Mouse (Mus musculus) cerebellum, postnatal 36 days (tissue): ENCODE results near the gene Tbx15.

ENCODE experiments used
- DNase-seq, 2 experiments: peaks; one replicate each; pipeline ENCODE4 v3.0.0; 2021 to 2022; ENCODE audit warnings: mixed read lengths in 2 of 2

The Tbx15 gene

DNA sequence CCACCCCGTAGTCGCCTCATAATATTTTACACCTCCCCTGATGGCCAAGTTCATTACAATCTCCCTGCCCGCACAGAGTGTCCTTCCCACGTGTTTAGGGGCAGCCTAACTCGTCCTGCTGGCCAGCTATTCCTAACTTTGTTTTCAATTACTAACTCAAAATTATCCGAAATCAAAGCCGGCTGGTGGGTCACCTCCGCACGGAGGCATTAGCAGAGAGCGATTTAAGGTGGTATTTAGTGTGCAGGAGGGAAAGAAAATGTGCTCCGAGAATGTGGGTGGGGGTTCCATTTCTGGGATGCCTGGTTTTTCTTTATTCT is 9.3 kb downstream of the Tbx15 start:
- DNase-seq: no peak

DNA sequence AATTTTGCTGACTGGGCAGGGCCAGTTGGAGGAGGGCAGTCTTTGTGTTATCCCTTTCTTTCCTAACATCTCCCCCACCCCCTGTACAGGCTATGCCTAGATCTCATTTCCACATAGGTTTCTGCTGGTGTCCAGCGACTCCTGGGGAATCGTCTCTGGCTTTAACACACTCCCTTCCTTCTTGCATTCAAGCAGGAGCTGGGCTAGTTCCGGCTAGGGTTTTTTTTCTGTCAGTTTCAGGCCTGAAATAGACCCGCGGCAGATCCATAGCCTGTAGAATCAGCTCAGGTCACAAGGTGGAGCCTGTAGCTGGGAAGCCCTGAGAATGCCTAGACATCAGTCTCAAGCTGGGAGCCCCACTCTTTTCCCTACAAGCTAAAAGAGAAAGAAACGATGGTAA is 9.7 kb downstream of the Tbx15 start:
- DNase-seq: no peak

DNA sequence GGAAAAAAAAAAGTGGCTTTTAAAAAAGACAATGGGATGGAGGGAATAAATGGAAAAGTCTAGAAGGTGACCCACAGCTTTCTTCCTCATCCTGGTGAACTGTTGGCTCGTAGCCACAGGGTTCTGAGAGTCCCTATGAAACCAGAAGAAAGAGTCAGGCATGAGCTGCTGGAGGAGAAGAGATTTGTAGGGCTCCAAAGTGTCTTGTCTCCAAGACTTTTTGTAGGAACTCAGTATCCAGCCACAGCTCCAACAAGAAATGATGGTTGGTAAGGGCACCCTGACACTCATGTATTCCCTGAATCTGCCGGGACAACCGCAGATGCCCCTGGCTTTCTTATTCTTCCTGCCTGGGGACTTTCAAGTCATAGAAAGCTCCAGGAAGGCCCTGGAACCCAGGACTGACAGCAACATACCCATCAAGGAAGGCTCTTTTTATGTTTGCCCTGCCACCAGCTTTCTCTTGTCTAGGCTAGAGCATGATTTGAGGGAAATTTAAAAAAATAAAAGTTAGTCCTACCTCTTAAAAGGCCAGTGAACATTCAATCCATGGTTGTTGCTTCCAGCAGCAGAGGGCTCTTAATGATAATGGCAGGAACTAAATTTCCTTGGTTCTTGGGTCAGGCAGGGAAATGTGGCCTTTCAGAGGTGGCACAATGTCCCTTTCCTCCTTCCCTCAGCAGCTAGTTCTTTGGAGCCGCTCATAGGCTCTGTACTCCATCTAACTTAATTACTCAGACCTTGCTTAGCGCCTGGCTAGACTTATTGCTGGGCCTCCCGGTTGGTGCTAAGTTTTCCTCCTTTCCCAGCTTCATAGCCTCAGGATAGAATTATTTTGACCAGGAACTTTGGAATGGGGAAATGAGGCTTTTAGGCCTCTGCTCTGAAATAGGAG is 11.3 kb downstream of the Tbx15 start:
- DNase-seq: no peak

DNA sequence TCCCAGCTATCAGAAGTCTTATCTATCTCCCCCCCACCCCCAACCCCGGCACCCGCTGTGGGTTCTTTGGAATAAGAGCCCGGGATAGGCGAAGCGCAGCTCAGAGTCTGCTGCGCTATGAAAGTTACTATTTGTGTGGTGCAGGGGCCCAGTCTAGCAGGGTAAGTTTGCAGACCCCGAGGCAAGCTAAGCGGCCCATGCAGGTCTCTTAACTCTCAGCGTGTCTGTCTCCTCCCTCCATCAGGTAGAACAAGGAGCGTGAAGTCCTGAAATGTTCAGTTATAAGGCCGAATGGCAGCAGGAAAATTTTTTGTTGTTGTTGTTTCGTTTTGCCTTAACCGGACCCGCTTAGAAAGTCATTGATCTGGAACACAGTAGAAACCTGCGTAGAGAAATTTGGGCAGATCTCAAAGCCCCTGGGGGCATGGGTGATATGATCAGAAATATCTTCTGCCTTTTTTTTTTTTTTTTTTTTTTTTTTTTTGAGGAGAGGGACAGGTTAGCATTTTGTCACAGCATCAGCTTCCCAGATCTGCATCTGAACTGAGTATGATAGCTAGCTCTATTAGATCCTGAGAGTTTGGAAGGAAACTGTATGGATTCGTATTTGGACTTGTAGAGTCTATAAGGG is 12.4 kb downstream of the Tbx15 start:
- no peak for DNase-seq

DNA sequence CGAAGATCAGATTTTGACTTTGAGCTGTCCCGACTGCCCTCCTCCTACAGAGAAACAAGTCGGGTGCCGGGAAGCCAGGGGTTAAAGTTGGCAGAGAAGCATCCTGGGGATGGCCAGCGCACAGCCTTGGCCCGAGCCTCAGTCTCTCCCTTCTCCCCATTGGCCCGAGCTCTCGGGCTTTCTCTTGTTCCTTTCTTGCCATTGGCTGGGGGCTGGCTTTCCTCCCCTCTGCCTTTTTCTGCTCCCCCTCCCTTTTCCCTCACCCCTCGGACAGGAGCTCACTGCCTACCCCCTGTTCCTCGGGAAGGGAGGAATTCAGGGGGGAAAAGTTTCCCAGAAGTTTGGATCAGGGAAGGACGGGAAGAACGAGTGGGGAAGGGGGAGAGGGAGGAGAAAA is 12.9 kb downstream of the Tbx15 start:
- no peak for DNase-seq

DNA sequence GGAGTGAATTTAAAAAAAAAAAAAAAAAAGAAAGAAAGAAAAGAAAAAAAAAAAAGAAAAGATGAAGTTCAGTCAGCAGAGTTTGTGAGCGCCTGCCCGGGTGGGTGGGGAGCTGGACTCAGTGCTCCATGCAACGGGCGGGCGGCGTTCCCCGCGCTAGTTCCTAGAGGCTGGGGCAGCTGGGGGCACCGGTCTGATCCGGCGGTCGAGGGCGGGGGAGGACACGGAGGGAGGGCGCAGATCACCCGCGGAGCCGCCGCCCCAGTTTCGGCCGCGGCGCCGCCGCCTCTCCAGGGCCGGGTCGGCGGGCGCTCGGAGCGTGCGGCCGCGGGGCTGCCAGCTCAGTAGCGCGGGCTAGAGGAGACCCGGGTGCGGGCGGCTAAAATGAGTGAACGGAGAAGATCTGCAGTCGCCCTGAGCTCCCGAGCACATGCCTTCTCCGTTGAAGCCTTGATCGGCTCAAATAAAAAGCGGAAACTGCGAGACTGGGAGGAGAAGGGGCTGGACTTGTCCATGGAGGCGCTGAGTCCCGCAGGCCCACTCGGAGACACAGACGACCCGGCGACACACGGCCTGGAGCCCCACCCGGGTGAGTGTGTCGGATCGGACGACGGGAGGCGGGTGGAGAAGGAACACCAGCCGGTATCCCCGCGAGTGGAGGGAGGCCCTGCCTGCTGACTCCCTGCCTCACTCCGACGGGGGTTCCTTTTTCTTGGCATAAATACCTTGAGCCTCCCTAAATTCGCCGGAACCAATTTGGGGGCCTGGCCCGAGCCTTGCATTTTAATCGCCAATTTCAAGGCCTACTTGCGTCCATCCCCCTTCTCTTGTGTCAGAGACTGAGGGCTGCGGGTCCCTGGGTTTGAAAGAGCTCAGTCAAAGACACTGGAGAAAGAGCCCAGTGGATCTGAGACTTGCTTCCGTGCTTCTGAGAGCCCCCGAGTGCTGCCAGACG is 13.6 kb downstream of the Tbx15 start:
- no peak for DNase-seq

DNA sequence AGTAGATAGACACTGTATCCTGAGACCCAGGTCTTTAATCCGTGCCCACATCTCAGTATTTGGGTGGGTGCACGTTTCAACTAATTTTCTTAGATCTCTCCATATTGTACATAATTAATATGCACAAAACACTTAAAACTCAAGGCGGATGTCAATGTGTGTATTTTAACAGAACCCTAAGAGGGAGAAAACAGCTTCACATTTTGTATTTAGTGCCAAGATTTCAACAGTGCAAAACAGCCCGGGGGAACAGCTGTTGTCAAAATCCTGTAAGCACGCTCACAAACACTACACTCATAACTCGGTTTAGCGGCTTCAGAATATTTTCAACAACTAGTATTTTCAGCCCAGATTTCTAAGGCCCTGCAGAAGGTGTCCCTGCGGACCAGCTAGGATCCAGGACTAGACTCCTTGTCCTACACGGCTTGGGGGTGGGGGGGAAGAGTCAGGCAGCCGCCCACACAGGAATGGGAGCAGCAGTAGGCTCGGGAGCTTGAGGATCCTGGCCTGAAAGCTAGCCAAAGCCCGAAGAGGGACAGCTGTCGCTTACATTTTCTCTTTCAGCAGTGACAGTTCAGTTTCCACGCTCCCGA is 14.5 kb downstream of the Tbx15 start:
- no peak for DNase-seq

DNA sequence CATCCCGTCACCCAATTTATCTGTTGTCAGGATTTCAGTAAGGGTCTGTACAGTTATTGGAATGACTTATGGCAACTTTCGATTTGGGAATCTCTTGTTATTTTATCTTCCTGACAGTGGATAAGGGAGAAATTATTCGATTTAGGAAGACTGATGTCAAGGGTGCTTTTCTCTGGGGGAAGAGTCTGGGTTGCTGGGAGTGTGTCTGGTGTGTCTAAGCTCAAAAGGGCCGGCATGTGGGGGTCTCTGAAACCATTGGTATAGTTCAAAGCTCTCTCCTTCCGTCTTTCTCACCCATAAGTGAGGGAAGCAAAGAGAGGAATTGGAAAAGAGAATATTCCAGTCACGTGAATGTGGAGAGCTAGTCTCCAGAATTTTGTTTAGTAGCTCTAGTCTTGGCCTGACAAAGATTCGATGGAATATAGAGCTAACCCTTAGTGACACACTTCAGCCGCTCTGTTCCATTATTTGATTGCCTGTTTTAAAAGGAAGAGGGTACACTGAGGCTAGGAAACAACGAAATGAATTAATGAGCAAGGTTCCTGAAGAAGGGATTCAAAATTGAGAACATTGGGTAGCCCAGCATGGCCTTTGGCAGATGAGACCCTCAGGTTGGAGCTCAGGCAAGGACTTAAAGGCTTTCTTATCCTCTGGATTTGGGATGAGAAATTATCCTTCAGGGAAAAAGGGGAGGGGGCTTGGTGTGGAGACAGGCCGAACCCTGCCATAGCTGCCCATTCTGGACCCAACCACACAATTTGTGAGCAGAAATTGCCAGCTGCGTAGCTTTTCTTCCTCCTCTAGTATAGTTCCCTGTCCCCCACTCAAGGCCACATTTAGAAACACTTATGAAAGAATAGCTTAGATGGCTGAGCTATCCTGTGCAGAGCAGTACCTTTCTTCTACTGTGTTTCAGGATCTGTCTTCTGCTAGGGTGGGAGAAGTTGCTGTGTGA is 15.5 kb downstream of the Tbx15 start:
- no peak for DNase-seq

DNA sequence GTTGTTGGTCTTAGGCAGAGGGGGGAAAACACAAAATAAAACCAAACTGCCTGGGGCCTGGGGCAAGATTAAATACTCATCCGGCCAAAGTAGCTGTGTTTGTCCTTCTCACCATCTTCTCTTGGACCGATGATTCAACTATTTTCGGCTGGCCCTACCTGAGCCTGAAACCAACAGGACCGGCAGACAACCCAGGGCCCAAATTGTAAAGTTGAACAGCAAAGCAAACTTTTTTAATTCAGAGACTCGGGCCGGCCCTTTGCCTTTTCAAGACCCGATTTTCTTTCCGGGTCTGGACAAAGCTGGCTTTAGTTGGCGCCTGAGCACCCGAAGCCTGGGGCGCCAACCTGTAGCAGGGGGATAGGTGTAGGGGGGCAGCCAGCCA is 16.2 kb downstream of the Tbx15 start:
- DNase-seq: no peak

DNA sequence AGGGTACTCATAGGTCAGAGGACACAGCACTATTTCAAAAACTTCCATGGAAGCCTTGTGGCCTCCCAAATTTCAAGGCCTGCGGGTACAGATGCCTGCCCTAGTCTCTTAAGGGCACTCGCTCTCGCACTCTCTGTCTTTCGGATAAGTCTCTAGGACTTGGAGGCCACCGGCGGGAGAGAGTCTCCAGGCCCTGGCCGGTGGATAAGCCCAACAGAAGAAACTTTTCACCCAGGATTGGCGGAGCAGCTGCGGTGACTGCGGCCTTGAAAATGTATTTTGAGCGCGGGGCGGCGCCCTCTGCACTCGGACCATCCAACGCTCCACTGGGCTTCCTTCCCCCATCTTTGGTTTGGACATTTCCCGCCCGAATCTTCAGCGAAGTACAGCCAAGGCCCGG is 16.6 kb downstream of the Tbx15 start:
- no peak for DNase-seq

DNA sequence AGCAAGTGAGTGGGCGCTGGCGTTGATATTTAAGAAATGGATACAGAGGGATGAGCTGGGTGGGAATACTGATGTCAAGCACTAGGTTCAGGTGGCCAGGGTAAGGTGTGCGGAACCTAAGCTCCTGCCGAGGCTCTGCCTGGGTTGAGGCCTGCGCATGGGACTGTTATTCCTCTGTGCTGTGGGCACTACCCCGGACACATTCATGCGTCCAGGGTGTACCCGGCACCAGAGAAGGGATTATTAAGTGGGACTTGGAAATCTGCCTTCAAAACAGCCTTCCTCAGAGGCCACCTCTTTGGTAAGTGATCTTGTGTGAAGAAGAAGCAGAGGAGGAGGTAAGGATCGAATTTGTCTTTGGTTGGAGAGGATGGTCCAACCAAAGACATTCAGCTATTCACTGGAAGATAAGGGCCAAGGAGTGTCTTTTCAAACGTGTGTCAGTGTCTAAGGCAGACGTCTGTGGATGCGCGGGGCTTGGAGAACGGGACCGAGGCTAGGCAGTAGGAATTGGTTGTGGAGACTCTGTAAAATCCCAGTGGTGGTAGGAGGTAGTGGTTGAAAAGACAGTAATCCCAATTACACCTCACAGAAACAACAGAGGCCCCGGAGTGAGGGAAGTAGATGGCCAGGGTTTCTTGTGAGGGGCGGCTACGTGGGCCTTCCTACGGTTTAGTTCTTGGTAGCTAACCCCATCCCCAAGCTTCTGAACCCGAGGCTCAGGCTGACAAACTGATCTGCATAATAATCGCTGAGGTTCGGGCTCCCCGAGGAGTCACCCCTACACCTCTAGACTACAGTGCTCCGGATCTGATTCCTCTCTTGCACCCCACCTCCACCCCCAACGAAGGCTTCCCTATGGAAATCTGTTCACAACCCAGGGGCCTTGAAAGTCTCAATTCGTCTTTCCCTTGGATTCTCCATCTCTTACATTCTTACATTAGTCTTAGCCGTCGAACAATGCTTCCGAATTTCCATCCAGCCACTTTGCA is 17.7 kb downstream of the Tbx15 start:
- no peak for DNase-seq

DNA sequence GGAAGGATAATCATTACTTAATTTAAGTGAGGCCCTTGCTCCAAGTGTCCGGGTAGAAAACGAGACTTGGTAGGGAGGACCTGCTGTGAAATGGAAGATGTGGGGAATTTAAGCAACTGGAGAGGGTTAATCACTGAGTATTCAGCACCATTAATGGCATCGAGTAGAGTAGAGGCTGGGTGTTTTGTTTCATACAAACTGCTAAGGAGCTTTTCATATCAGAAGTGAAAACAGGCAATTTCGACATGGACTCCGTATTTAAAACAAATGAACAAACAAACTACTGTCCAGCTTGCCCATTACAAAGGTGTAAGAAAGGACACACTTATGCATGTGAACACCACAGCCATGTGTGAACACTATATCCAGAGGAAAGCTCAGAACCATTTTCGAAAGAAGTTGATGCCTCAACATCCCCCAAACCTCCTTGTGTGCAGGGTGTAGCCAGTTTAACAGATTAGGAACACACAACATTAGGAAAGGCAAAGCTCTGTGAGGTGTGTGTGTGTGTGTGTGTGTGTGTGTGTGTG is 19.6 kb downstream of the Tbx15 start:
- no peak for DNase-seq

DNA sequence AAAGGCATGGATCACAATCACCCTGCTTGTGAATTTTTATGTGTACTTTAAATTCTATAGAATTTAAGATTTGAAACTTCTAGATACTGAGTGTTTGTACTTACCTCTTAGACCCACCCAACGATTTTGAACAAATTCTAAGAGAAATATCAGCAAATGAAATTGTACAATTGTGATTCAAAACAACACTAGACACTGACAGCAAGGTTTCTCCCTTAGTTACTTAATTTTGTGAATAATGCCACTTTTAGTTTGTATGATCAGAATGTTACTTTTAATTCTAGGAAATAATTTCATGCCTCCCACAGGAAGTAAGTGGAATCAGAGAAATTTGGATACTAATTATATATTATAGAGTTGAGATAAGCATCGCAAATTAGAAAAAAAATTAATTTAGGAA is 20.2 kb downstream of the Tbx15 start:
- no peak for DNase-seq

DNA sequence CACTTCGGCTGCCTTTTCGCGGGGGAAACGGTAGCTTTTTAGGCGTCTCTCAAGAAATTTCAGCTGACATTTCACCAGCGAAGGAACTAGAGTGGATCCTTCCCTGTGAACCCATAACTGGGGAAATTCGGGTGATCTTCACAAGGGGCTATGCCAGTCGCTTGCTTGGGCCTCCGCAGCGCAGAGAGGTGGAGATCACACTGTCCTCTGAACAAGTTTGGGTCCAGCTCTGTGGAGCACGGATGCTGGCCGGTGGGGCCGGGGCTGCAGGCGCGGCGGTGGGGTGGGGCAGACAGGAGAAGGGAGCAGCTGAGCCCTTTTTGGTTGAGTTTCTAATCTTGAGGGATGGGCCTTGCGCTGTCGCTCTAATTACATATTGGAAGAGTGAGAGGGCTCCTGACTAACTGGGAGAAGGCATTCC is 21.2 kb downstream of the Tbx15 start:
- no peak for DNase-seq

DNA sequence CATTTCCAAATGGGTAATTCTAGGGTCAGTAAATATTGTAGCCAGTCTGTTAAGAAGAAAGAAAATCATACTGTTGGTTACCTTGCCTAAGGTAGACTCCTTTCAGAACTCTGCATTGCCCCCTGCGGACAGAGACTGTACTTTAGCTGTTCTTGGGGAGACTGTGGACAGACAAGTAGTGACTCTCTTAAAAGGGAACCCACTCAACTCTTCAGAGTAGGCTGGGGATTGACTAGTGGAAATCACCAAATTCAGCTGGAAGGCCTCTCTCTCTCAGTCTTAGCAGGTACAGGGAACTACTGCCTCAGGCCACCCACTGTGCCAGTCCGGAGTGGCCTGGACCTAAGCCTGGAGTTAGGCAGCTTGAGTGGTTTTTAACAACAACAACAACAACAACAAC is 21.8 kb downstream of the Tbx15 start:
- no peak for DNase-seq

DNA sequence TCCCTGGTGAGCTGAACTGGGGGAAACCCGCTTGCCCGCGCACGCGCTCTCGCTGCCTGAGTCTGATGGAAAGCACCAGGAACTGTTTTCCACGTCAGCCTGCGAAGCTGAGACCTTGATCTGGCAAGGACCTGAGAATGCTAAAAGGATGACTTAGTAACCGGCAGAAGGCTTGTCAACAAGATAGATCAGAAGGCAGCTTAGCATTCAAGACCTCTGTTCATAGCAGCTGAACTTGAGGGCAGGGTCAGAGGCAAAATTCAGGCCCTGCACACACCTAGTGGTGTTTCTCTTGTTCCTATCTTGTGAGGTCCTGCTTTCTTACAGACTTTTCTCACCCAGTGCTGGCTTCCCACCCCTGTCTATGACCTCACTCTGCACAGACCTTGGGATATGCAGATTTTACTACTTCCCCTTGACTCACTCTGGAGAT is 23.3 kb downstream of the Tbx15 start:
- no peak for DNase-seq

DNA sequence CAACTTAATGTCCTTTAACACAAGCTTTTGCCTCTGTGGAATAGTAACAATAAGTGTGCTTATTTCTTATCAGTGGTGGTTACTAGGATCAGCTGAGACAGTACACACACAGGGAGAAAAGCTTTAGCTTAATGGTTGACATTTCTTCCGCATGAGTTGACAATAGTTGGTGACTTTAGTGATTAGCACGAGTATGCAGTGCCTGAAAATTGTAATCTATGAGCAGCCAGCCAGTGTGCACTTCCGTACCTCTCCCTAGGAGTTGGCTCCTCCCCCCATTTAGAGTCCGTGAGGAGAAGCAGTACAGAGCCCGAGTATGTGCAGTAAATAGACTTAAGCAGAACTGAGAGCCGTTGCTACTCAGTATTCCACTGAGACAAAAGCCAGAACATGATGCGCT is 24.5 kb downstream of the Tbx15 start:
- no peak for DNase-seq

DNA sequence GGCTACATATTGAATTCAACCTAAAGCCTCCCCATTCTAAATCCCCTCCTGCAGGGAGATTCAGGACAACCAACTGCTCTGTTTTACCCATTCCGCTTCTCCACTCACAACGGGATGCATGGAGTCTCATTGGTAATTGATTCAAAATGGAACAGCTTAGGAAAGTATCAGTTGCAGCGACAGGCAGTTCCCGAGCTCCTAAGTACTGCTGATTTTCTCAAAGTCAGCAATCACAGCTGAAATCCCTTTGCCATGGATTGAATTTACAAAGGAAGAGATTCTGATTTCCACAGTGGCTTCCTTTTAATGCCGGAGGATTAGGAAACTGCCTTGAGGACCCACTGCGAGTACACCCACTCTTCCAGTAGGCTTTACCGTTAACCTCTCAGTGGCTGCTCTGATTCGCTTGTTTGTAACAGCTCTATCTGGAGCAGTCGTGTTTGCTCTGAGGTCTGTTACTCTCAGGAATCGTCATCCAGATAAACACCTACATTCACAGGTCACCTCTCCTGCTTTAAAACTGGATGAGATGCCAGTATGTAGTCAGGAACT is 26.6 kb downstream of the Tbx15 start:
- no peak for DNase-seq

DNA sequence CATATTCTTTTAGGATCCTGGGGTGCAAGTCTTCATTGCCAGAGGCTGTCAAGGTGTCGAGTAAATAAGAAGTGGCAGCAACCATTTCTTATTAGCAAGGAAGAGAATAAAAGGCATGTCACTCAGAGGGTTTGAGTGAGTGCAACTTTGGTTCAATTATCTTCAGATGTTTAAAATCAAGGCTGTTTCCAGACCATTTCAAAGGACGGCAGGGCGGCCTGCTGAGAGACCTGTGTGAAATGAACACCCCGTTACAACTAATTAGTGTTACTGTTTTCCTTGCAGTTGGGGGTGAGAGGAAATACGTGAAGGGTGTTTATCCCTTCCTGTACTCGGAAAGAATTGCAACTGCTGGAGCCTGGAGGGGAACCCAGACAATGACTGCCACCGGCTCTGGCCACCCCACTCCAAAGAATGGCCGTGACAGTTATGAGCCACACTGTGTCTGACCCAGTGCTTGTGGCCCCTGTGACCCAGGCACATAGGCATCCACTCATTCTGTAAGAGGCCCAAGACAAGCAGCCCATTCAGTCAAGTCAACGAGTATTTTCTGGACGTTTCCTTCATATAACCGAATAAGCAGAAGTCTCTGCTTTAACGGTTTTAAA is 37.9 kb downstream of the Tbx15 start:
- no peak for DNase-seq

DNA sequence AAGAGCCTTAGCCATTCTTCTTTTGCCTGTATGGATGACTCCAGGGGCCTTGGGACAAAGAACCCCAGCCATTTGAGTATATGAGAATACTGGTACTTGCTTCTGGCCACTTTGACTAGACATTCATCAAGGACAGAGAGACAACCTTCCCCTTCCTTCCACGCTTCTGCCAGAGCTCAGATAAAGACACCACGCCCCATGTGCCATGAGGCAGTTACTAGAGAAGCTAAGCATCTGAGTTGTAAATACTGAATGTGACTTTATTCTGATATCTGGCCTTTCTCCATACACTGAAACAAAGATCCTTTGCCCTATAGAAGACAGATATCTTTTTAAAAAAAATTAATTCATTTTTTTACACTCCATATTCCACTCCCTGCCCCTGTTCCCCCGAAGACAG is 39.5 kb downstream of the Tbx15 start:
- DNase-seq: no peak
